Mouse (Mus musculus) thymus, adult 2 months (tissue): ENCODE data around the gene Pafah2.

Source experiments
- CTCF ChIP-seq: fragments of 200-500 bp; IDR thresholded peaks from 2 replicates; pipeline ENCODE4 v1.5.1; 2012; ENCODE audit warnings: mild to moderate bottlenecking, control low read depth, low read length, moderate library complexity, borderline replicate concordance; ENCODE audit not compliant: control insufficient read depth, poor library complexity, insufficient read depth; ENCODE audit errors: extremely low read depth
- POLR2A ChIP-seq: fragments of 200-500 bp; IDR thresholded peaks from 2 replicates; pipeline ENCODE4 v1.6.1; 2012; ENCODE audit warnings: mild to moderate bottlenecking, low read length, control low read depth, moderate library complexity; ENCODE audit not compliant: control insufficient read depth, poor library complexity, insufficient read depth; ENCODE audit errors: extremely low read depth

GRCm38 (mm10) chr4:134474240-134474639, 78.1 kb downstream of the Pafah2 start:
- no peak for TF ChIP-seq CTCF
- TF ChIP-seq POLR2A = no peak
